Mouse (Mus musculus) liver, postnatal 0 days (tissue): ENCODE results near the gene Prkab2.

Experiments
- CTCF ChIP-seq: sonication (generic); IDR thresholded peaks from 2 replicates; pipeline ENCODE4 v1.5.1; 2016; ENCODE audit warnings: antibody characterized with exemption, low read depth
- EP300 ChIP-seq: IDR thresholded peaks from 2 replicates; pipeline ENCODE4 v1.6.1; 2016; ENCODE audit warnings: antibody characterized with exemption, low read depth, mild to moderate bottlenecking

DNA sequence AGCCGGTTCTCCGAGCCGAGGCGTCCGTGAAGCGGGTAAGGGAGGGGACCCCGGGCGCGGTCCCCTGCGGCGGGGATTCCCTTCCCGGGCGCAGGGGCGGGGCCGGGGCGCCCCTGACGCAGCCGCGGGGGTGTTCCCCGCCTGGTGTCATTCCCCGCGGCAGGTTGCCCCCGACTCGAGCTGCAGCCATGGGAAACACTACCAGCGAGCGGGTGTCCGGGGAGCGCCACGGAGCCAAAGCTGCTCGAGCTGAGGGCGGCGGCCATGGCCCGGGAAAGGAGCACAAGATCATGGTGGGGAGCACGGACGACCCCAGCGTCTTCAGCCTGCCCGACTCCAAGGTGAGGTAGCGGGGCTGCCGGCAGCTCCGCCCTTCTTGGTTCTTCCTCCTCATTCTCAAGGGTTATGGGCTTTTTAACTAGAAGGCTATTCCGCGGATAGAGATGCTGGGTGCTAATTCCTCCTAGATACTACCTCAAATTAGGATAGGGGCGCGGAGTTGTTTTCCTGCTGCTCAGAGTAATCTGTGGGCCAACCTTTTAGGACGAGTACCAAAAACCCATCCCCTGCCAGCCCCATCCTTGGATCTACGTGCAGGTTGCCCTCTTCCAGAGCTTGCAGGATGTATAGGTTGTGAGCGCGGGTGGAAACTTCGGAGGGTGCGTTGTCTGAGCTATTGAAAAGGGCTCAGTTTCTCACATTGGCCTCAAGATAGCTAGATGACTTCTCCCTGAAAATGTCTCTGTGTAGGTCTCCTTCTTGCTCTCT lies 617 bp downstream of the Prkab2 start:
- TF ChIP-seq CTCF (no peak), EP300 (no peak)
